Mouse (Mus musculus): ENCODE results near the gene Nfatc4. TPM values are rescaled to one million over a fixed set of nuclear protein-coding genes. Genes with fewer than 3 reads are reported as not detected.
A peak's percentile ranks its signal among the peaks of the same experiment; 100 is the strongest.

Gene Nfatc4
- total and polyA plus RNA-seq, 3 experiments = not detected

DNA sequence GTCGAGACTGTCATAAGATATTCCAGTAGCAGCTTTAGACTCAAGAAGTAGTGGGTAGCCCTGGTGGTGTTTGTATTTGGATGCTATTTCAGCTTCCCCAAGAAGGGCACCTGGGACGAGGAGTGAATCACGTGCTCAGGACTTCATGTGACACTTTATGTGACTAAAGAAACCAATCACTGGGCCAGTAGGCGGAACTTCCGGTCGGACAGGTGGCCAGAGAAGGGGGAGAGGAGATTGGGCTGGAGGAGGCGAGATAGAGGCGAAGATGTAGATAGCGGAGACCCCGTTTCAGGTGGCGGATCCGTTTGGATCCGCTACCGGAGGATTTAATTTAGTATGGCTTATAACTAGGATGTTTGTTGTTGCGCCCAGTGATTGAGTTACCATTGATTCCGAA is 8.1 kb upstream of the Nfatc4 start:
- Histone ChIP-seq H3K36me3 (replicated peaks in 1 of 2; ENCODE audit: control insufficient read depth in 1 of 2, insufficient read depth in 1 of 2, low read length in 1 of 2) (no peaks in the 10 kb centered on the region), H3K4me2 (ENCODE audit: insufficient read depth, low read depth, poor library complexity, severe bottlenecking) (no peak overlapping the region), H3K79me2 (replicated peaks; ENCODE audit: control insufficient read depth, extremely low read depth, insufficient read depth, poor library complexity, severe bottlenecking) (no peaks in the 10 kb centered on the region), H3K9ac (ENCODE audit: insufficient read depth, low read depth) (no peak overlapping the region), H3K4me3 (replicated peaks in 1 of 3; ENCODE audit: low read depth in 2 of 3, low read length in 2 of 3, poor library complexity in 1 of 3) (peak overlapping the region; percentile 7 to 32 (median 10)), H3K4me1 (ENCODE audit: control insufficient read depth in 1 of 2, insufficient read depth in 2 of 2) (no peaks in the 10 kb centered on the region), H3K27me3 (replicated peaks) (no peaks in the 10 kb centered on the region), H3K27ac (ENCODE audit: insufficient read depth, low read depth) (no peak overlapping the region), H3K9me3 (replicated peaks; ENCODE audit: low read length) (no peaks in the 10 kb centered on the region)
- 0 out of 2 replicates have a peak, but pooled peaks have one; percentile 8 for TF ChIP-seq MYC (IDR thresholded peaks at IDR 0.05; ENCODE audit: low read depth, low read length)
- peak; percentile 73 for TF ChIP-seq BHLHE40 (IDR thresholded peaks at IDR 0.05; ENCODE audit: low read depth, low read length)
- peak; percentile 44 for TF ChIP-seq HCFC1 (IDR thresholded peaks at IDR 0.05; ENCODE audit: low read depth, low read length)
- no peak for TF ChIP-seq NELFE (IDR thresholded peaks at IDR 0.05; ENCODE audit: low read depth, low read length)
- peak; percentile 84 for TF ChIP-seq USF1 (IDR thresholded peaks at IDR 0.05; ENCODE audit: low read depth, low read length)
- TF ChIP-seq USF2 (conservative IDR thresholded peaks at IDR 0.05; ENCODE audit: low read depth, low read length) = peak; percentile 81
- peak; percentile 26; the same call in 1 of the 2 replicates for TF ChIP-seq POLR2A (IDR thresholded peaks at IDR 0.05; ENCODE audit: low read depth, low read length)
- peak; percentile 87 for TF ChIP-seq MAX (IDR thresholded peaks at IDR 0.05; ENCODE audit: low read length)
- no peak for TF ChIP-seq ETS1 (conservative IDR thresholded peaks at IDR 0.05; ENCODE audit: low read depth, low read length)
- dilution Hi-C loops (cut with MboI; ENCODE audit: extremely low pct_ligation_motif_present, extremely low pct_unique_long_range_greater_than_20kb, low sequenced_read_pairs) (no loop called here), in situ Hi-C loops (cut with MboI; ENCODE audit: low pct_ligation_motif_present, low pct_unique_long_range_greater_than_20kb, low sequenced_read_pairs) (no loop called here)
- DNase-seq (ENCODE audit: extremely low read depth) = peak; percentile 64

DNA sequence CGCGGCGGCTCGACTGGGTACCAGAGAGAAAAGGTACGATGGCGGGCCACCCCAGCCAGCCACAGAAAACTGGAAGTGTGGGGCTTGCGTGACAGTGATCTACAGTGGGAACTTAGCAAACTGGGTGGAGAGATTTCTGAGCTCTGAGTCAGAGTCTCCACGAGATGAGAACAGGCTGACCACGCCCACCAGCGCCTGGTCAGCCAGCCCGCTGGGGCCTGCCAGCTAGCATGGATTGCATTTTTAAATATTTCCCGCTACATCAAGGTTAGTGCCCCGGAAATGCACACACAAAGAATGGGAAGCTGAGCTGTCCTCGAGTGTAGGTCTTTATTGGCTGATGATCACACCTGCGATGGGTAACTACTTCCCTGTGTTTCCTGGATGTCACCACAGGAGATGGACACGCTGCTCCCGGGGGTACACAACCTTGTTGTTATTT is 7.6 kb upstream of the Nfatc4 start:
- Histone ChIP-seq H3K4me3 (replicated peaks in 1 of 3; ENCODE audit: low read depth in 2 of 3, low read length in 2 of 3, poor library complexity in 1 of 3) (peak overlapping the region; percentile 7 to 32 (median 10)), H3K36me3 (replicated peaks in 1 of 2; ENCODE audit: control insufficient read depth in 1 of 2, insufficient read depth in 1 of 2, low read length in 1 of 2) (no peaks in the 10 kb centered on the region), H3K4me1 (ENCODE audit: control insufficient read depth in 1 of 2, insufficient read depth in 2 of 2) (no peaks in the 10 kb centered on the region), H3K9me3 (replicated peaks; ENCODE audit: low read length) (no peaks in the 10 kb centered on the region), H3K4me2 (ENCODE audit: insufficient read depth, low read depth, poor library complexity, severe bottlenecking) (no peak overlapping the region), H3K9ac (ENCODE audit: insufficient read depth, low read depth) (no peak overlapping the region), H3K27ac (ENCODE audit: insufficient read depth, low read depth) (no peak overlapping the region), H3K27me3 (replicated peaks) (no peaks in the 10 kb centered on the region), H3K79me2 (replicated peaks; ENCODE audit: control insufficient read depth, extremely low read depth, insufficient read depth, poor library complexity, severe bottlenecking) (no peaks in the 10 kb centered on the region)
- DNase-seq (ENCODE audit: extremely low read depth) = peak; percentile 24
- TF ChIP-seq NRF1 (IDR thresholded peaks at IDR 0.05; ENCODE audit: low read depth, low read length) (no peak), SIN3A (IDR thresholded peaks at IDR 0.05; ENCODE audit: low read length) (no peak), KAT2A (IDR thresholded peaks at IDR 0.05; ENCODE audit: insufficient replicate concordance, low read length) (no peak), ZC3H11A (IDR thresholded peaks at IDR 0.05; ENCODE audit: low read depth, low read length) (no peak), ZKSCAN1 (IDR thresholded peaks at IDR 0.05; ENCODE audit: borderline replicate concordance, low read depth, low read length) (no peak), IRF4 (IDR thresholded peaks at IDR 0.05; ENCODE audit: low read depth, low read length) (no peak), USF1 (IDR thresholded peaks at IDR 0.05; ENCODE audit: low read depth, low read length) (no peak), SMC3 (IDR thresholded peaks at IDR 0.05; ENCODE audit: low read depth, low read length) (no peak), BHLHE40 (IDR thresholded peaks at IDR 0.05; ENCODE audit: low read depth, low read length) (no peak), RAD21 (IDR thresholded peaks at IDR 0.05; ENCODE audit: low read depth, low read length) (no peak), MEF2A (IDR thresholded peaks at IDR 0.05; ENCODE audit: borderline replicate concordance, low read depth, low read length) (no peak), POLR2AphosphoS2 (IDR thresholded peaks at IDR 0.05; ENCODE audit: low read depth, low read length) (no peak), ZMIZ1 (IDR thresholded peaks at IDR 0.05; ENCODE audit: low read depth, low read length) (no peak), MXI1 (IDR thresholded peaks at IDR 0.05; ENCODE audit: low read depth, low read length) (no peak), NELFE (IDR thresholded peaks at IDR 0.05; ENCODE audit: low read depth, low read length) (no peak), POLR2A (IDR thresholded peaks at IDR 0.05; ENCODE audit: low read depth, low read length) (no peak; the same call in 1 of the 2 replicates), MYC (IDR thresholded peaks at IDR 0.05; ENCODE audit: low read depth, low read length) (no peak)
- dilution Hi-C loops (cut with MboI; ENCODE audit: extremely low pct_ligation_motif_present, extremely low pct_unique_long_range_greater_than_20kb, low sequenced_read_pairs) (no loop called here), in situ Hi-C loops (cut with MboI; ENCODE audit: low pct_ligation_motif_present, low pct_unique_long_range_greater_than_20kb, low sequenced_read_pairs) (no loop called here)

Data from CH12.LX (cell line).